Mouse (Mus musculus): ENCODE measurements at regions not wholly inside any gene's neighbourhood (a gene's known extent, or its start where the extent isn't known, plus 50 kb on each side); places are given as distances from the start of the nearest gene placed in this dataset.

DNA sequence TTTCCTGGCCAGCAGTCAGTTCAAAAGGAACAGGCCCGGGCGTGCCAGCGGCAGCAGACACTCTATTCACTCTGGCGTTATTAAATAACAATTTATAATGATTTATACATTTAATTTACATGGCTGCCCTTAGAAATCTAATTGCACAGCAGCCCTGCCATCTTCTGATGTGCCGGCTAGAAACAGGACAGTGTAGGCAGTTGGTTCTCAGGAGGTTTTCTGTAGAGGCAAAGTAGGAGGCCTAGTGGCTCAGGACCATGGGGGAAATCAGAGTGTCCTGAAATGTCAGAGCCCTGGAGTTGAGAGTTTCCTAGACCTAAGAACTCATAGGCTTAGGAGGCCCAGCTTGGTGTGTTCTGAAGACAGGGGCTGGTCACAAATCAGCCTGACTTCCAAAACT is 225.2 kb upstream of the Foxq1 start:
- DNase-seq (ENCODE audit: low read depth, low spot score), result no peak

DNA sequence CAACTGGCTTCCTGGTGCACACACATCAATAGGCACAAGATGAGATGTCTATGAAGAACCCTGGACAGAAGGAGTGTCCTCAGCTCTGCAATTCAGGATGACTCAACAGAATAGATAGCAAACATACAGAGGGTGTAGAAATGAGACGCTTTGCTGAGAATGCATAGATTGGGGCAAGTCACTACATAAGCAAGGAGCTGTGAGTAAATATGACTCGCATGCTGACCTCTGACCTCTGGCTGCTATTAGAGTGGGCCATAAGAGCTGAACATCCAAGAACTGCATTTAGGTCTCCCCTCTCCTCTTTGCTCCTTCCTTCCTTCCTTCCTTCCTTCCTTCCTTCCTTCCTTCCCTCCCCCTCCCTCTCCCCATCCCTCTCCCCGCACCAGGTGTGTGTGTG is 221.0 kb upstream of the Foxq1 start:
- DNase-seq (ENCODE audit: low read depth, low spot score), result no peak

DNA sequence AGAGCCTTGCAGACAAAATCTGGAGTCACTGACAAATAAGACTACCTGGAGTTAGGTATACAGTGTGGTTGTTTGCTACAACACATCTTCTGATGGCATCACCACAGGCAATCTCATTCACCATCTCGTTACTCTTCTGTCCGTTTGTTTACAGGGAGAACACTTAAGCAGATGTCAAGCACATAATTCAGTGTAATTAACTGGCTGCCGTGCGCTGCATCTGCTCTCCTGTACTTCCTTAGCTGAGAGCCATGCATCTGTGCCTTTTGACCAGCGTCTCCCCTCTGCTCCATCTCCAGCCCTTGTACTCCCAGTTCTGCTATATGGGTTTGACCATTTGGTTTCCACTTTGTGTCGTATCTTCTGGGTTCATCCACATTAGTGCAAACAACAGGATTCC is 218.3 kb upstream of the Foxq1 start:
- DNase-seq (ENCODE audit: low read depth, low spot score), result no peak

DNA sequence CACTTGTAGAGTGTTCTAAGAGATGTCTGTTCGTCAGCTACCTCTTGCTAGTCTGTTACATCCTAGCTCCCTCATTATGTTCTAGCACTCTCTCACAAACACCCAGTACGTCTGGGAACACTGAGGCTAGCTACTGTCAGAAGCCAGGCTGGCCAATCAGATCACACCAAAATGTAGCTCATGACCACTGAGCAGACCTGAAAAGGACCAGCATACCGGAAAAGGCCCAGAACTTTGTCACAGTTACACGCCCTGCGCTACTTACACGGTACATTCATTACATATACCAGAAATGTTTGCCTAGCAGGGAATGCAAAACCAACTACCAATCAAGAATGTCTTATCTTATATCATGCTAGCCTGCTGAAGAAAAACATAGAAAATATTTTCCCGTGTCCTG is 216.5 kb upstream of the Foxq1 start:
- DNase-seq (ENCODE audit: low read depth, low spot score), result no peak

DNA sequence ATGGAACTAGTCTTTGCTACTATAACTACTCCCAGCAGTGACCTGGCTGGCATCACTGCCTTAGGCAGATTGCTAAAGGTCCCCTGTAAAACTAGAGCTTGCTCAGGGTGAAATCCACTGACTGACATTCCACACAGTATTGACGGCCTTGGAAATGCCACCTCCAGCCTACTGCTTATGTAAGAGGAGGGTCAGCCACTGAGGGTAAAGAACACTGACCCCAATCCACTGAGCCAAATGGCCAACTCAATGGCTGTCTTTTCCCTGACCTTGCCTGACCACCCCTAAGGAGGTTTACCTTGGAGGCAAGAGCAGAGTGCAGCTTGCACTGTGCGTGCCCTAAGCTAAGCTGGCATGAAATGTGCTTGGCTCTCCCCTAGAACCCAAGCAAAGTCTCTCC is 216.0 kb upstream of the Foxq1 start:
- DNase-seq (ENCODE audit: low read depth, low spot score), result no peak

DNA sequence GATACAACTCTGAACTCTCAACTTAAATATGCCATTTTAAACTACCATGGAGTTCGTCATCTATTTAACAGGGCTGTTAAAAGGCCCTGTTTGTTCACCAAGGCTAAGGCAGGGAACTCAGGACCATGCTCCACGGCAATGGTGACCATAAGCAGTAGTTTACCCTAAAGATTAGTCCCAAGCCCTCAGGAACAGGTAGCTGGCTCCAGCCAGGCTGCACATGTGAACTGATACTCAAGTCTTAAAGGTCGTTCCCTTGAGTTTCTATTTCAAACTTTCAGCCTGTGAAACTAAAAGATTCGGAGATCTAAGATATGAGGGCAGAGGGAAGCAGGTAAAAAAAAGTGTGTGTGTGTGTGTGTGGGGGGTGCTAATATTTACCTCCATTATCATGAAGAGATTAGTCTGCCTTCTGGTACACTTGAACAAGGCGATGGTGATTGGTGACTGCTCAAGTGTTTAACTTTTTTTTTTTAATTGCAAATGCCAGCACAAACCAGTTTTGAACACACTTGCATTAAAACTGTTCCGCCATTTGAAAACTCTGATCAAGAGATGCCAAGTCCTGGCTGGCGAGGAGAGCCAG is 215.5 kb upstream of the Foxq1 start:
- no peak for DNase-seq (ENCODE audit: low read depth, low spot score)

DNA sequence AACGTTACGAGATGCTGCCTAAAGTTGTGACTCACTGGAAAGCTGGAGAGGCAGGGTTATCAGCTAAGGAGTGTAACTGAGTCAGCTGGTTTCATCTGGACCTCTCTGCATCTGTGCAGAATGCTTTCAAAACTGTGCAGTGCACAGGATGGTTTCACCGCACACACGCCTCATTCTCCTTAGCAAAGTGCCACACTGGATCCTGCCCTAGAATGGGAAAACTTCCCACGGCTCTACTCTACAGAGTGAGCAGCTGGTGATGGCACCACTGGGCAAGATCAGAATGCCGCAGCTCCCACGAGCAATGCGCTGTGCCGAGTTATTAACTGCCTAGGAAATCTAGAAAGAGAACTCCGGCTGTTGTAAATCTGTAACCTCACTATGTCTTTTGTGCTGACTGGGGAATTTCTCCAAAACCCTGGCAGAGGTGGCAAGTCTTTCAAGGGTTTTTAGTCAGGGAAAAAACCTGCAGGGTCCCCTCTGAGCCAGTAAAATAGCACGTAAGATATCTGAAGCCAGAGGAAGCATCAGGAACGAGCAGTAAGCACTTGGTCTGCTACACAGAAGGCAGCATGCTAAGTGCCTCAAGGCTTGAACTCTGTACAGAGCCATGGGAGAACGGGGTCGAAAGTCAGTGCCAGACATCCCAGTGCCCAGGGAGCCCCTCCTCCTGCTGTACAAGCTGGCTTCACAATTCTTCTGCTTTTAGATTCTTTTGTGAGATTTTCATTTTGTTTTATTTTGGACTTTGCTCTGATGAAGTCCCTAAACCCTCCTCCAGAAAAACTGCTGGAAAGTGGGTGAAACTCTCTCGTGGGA is 214.4 kb upstream of the Foxq1 start:
- DNase-seq (ENCODE audit: low read depth, low spot score), result no peak

DNA sequence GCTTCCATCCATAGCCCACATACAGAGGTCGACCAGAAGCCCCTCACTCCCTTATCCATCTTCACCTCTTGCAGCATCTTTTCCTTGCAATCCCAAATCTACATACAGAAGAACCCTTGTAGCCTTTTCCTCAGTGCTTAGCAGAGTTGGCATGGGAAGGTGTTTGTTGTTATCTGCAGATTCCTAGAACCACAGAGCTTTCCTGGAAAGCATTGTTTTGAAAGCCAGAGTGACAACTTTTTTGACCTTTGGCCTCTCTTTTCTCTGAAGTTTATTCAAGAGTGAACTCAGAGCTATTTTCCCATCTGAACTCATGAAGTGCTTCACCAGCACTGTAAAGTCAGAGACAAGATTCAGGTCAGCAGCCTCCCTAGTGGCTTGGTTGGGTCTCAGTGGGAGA is 209.7 kb upstream of the Foxq1 start:
- no peak for DNase-seq (ENCODE audit: low read depth, low spot score)

DNA sequence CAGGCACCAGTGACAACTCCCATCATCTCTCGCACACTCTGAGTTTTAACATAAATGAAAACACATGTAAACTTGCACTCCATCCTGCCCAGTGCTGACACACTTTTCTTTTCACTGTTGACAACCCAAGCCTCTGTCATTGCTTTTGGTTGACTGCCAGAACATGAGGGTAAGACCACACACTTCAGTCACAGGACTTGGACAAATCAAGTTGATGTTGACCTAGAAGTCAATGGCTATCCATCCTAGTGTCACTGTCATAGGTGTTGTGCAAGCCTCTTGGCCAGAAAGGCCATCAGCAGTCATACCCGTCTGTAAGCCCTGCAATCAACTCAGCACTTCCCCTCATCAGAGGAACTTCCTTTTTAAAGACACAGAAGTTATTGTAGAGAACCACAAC is 208.9 kb upstream of the Foxq1 start:
- DNase-seq (ENCODE audit: low read depth, low spot score), result no peak

DNA sequence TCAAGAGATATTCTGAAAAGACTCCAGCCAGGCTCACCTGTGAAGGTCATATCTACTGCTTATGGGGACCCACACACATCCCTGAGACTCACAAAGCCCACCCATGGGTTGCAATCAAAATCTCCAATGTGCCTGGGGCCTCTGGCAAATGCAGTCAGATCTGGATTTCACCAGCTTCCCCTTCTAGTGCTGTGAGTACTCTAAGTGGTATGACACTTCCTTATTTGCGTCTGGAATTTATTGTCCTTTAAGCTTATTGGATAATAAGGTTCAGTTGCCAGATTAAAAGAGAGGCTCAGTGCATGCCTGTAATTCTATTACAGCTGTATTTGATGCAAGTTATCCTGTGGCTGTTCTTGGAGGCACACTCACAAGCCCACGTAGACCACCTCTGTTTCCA is 206.3 kb upstream of the Foxq1 start:
- DNase-seq (ENCODE audit: low read depth, low spot score), result no peak

DNA sequence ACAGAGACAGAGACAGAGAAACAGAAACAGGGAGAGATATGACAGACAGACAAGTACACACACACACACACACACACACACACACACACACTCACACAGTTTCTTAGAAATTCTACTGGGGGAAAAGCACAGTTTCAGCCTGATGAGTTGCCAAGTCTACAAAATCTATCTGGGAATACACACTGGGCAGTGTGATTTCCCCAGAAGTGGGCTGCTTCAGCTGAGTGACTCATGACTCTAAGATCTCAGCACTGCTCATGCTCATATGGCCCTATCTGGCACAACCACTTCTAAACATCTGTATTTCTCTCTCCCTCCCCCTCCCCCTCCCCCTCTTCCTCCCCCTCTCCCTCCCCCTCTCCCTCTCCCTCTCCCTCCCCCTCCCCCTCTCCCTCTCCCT is 204.5 kb upstream of the Foxq1 start:
- DNase-seq (ENCODE audit: low read depth, low spot score), result no peak

DNA sequence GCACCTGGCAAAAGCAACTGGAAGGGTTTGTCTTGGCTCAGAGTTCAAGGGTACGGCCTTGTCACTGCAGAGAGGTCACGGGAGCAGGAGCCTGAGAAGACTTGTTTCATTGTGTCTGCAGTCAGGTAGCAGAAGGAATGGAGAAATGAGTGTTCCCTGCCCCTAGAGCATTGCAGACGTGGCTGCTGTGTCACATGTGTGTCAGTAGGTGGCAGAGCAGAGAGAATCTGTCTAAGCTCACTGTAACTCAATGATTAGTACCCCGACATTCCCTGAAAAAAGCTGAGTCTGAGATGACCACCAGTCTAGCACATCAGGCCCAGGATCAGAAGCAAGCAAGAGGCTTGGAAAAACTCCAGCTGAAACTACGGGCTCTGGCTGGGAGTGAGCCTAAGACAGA is 203.1 kb upstream of the Foxq1 start:
- no peak for DNase-seq (ENCODE audit: low read depth, low spot score)

DNA sequence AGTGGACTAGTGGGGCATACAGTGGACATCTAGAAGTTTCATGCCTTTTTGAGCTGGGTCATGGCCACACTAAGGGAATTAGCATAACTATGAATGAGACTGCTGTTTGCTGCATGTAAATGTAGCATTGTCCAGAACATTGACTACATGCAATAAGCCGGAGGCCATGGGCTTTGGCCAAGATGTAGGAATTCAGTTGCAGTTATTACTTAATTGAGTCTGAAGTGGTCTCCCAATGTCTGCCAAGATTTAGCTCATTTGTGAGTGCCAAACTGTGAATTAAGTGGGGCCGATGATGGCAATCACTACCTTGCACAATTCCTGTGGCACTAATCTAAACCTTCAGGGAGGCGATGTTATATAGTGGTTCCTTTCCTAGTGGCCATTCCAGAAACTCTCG is 196.6 kb upstream of the Foxq1 start:
- DNase-seq (ENCODE audit: low read depth, low spot score), result no peak

DNA sequence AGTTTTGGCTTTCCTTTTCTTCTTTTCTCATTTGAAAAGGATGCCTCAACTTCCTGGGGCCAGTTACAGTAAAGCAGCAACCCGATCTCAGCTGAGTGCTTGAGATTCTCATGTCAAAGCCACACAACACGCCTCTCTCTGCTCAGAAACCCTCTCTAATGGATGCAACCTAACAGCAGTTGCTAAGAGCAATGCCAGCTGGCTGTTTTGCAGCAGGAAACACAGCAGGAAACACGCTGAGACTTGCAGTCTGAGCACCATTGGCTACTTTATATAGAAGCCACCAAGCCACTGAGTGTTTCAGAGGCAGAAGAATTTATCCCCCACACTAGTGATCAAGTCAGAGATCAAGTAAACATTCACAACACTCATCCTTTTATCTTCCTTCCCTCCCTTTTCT is 193.5 kb upstream of the Foxq1 start:
- no peak for DNase-seq (ENCODE audit: low read depth, low spot score)

DNA sequence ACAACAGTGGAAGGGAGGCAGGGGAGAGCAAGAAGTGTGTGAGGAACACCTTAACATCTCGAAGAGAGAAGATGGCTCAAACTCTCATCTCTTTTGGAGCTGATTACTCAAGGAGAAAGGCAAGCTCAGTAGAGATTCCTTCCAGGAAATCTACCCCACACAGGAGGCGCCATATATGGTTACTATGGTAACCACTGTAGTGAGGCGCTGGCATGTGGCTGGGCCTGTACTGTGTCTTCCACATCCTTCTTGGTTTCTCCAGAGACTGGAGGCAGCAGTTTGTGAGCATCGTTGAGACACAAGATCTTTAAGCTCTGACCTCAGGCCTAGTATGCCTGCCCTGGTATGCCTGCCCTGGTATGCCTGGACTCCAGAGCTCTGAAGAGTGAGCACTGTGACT is 191.6 kb upstream of the Foxq1 start:
- no peak for DNase-seq (ENCODE audit: low read depth, low spot score)

DNA sequence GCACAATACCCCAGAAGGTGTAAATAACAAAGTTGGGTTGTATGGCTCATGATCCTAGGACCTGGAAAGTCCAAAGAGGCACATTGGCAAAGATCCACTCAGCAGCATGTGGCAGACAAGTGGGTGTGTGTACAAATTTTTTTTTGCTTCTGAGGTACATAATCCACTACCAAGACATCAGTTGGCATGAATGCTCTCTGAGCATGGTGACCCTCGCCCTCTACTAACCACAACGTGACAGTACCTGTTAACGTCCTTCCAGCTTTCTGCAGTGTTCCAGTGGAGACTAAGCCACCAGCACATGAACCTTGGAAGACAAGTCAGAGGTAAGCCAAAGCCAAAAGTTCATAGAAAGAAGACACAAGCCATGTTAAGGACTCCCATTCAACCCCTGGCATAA is 188.7 kb upstream of the Foxq1 start:
- no peak for DNase-seq (ENCODE audit: low read depth, low spot score)

DNA sequence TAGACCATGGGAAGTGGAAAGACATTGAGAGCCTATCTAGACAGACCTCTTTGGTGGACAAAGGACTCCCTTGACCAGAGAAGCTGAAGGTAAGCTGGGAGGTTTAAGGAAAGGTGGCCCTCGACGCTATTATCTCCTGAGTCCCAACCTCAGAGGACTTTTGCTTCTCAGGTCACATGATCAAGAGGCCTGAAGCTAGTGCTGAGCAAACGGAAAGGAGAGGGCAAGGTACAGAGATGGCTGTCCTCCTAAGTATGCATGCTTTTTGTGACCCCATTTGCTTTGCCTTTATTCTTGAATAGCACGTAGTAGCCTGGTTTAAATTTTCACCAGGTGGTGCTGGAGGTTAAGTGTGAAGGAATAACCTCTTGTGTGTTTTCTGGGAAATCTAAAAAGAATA is 186.8 kb upstream of the Foxq1 start:
- no peak for DNase-seq (ENCODE audit: low read depth, low spot score)

DNA sequence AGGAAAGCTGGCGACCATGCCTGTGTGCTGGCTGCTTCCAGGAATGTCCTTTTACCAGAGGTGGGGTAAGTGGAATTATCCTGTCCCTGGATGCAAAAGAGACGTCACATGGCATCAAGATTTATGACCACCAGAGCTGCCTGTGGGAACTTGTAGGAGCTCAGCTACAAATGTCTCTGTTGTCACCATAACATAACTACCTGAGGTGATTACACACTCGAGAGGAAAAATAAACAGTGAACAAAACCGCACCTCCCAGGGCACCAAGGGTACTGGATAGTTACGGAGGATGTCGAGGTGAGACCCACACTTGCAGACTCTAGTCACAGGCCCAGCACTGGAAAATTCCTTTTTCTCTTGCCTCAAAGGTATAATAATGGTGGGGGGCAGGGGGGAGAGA is 185.1 kb upstream of the Foxq1 start:
- no peak for DNase-seq (ENCODE audit: low read depth, low spot score)

DNA sequence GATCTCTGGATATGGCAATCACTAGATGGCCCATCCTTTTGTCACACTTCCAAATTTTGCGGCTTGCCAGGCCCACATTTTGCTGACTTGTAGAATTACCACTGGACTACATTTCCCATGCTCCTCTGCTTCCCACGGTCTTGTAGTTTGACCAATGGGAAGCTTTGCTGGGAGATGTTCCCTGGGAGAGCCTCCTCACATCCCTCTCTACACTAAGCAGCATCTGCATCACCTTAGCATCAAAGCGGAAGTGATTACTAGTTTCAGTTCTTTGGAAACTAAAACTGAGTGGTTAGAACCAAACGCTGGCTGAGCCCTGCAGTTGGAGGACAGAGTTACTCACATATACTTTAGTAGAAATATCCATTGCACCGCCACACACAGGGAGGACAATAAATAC is 181.9 kb upstream of the Foxq1 start:
- DNase-seq (ENCODE audit: low read depth, low spot score), result no peak

DNA sequence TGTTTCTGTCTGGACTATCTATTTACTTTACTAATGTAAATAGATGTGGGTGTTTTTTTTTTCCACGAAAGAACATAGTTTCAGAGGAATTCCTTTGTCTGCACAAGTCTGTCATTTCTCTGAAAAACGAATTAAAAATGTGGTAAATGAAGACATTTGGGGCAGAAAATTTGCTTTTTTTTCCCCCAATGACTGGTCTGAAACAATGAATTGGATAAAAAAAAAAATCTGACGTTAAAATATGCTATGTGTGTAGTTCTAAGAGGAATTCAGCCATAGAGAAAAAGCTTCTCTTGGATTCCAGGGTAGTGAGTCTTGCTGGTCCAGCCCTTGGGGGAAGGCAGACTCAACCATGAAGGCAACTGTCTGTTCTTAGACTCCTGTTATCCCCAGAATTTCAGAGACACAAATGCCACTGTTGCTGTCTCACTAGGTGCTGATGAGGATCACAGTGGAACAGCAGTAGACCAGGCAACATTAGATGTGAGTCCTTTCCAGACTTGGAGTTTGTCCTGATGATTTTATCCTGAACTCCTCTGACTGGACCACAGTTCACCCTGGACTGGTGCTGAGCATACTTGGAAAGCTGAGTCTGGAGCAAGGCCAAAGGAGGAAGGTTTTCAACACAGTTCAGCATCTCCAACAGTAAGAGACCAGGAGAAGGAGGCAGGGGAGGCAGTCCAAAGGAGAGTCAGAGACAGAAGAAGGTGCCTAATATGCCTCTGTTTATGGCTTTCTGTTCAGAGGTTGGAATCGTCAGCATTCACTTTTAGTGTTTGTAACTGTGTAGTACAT is 162.3 kb upstream of the Foxq1 start:
- no peak for DNase-seq (ENCODE audit: low read depth, low spot score)

DNA sequence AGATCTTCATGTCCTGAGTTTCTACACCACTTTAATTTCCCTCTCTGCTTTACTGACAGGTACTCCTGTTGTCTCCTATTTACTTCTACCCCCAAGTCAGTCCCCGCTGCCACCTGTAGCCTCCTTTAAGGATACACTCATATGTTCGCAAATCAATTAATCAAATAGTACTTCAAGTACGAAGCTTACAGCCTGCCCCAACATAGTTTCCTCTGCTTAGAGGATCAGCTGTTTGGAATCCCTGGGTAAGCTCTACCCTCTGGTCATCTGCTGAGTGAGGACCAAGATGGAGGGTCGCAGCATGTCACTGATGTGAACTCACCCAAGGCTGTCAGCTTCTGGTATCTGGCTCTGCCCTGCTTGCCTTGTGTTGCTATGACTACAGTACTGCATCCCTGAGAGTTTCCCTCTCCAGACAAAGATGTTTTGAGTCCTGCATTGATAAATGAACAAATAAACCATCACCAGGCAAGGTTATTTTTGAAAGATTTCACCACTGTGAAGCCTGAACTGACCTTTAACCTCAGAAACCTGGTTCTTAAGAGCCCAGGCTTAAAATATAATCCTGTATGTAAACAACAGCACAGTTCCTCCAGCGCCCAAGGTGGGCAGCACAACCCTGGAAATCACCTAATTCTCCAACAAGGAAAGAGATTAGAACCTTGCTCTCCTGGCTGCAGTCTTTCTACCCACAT is 159.6 kb upstream of the Foxq1 start:
- DNase-seq (ENCODE audit: low read depth, low spot score), result no peak

DNA sequence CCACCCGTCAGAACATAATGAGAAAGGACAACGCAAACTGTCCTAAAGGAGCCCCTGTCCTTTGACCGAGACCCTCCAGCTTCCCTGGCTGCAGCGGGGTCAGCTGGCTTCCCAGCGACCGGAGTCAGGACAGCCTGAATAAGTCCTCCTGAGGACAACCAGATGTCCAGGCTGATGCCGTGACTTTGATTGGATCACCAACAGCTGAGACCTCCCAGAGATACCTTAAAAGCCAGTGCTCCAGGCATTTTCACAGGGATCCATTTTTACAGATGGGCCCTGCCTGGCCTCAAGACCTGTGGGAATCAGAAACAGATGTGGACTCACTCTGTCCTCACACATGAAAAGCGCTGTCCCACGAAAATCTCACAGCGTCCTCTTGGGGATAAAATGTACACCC is 158.7 kb upstream of the Foxq1 start:
- DNase-seq (ENCODE audit: low read depth, low spot score), result no peak

All from retina, postnatal 7 days (tissue).